Mouse (Mus musculus) small intestine, adult 2 months (tissue): Measurements from ENCODE around the gene Slc35e3. TPM values are rescaled to one million over a fixed set of nuclear protein-coding genes. Genes with fewer than 3 reads are reported as not detected.

Experiments
- H3K27ac ChIP-seq: fragments of 200-500 bp; 2 replicates; pipeline ENCODE4 v1.5.1; 2012; ENCODE audit warnings: low read depth, low read length, control low read depth, inconsistent platforms; ENCODE audit not compliant: insufficient read depth
- H3K27me3 ChIP-seq: fragments of 200-500 bp; 2 replicates; pipeline ENCODE4 v1.6.1; 2012; ENCODE audit warnings: mild to moderate bottlenecking, moderate library complexity, low read length, inconsistent platforms; ENCODE audit not compliant: control insufficient read depth, insufficient read depth
- H3K36me3 ChIP-seq: fragments of 200-500 bp; 2 replicates; pipeline ENCODE4 v1.6.1; 2012; ENCODE audit warnings: mild to moderate bottlenecking, low read length, control low read depth, inconsistent platforms; ENCODE audit not compliant: control insufficient read depth, insufficient read depth
- H3K4me1 ChIP-seq: fragments of 200-500 bp; 2 replicates; pipeline ENCODE4 v1.6.1; 2012; ENCODE audit warnings: low read length, inconsistent platforms, mixed read lengths; ENCODE audit not compliant: control insufficient read depth, insufficient read depth, insufficient read length
- H3K4me3 ChIP-seq: fragments of 200-500 bp; 2 replicates; pipeline ENCODE4 v1.5.1; 2012; ENCODE audit warnings: low read depth, mild to moderate bottlenecking, control low read depth, inconsistent platforms, low read length, moderate library complexity
- CTCF ChIP-seq: fragments of 200-500 bp; IDR thresholded peaks from 2 replicates; pipeline ENCODE4 v1.5.1; 2012; ENCODE audit warnings: low read depth, mild to moderate bottlenecking, control low read depth, inconsistent platforms, low read length, moderate library complexity, mixed read lengths; ENCODE audit not compliant: insufficient replicate concordance, insufficient read length; ENCODE audit errors: extremely low read depth
- POLR2A ChIP-seq: fragments of 200-500 bp; IDR thresholded peaks from 2 replicates; pipeline ENCODE4 v1.6.1; 2012; ENCODE audit warnings: low read depth, mild to moderate bottlenecking, control low read depth, inconsistent platforms, low read length, moderate library complexity
- WGBS: fragments of 180-500 bp; shearing (Covaris S2); methylation state at CpG from one replicate; pipeline ENCODE4 v1.1.7; 2018; 5-methylcytosine and 5-hydroxymethylcytosine counted together
- polyA plus RNA-seq: library from polyadenylated mRNA; depleted of rRNA; stranded (reverse); fragments of >200 nt; gene quantifications from 2 replicates; pipeline ENCODE4 v1.2.3, GENCODE M21; 2012

Slc35e3 gene
- polyA plus RNA-seq, 1 experiment: 6.2 TPM

DNA sequence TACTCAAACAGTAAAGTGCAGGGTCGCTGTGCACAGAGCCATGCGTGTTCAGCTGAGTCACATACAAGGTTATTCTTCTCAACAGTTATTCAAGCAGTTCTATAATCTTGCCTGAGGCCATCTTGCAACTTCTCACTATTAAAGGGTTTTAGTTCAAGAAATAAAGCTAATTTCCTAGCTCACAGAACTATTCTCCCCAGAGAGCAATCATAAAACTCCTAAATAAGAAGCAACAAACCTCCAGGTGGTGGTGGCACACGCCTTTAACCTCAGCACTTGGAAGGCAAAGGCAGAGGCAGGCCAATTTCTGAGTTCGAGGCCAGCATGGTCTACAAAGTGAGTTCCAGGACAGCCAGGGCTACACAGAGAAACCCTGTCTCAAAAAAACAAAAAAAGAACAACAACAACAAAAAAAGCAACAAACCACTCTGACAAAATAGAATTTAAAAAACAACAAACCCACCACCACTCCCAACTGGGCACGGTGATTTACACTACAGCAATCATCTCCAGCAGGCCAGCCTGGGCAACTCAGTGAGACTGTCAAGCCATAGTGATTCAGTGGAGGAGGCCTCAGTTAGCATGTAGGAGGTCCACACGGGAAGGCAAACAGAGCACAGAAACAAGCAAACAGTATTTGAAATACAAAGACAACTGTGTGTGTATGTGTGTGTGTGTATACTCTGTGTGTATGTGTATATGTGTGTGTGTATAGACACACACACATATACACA, 49.2 kb downstream of the Slc35e3 start:
- no peak for TF ChIP-seq CTCF
- no peak for TF ChIP-seq POLR2A
- 92% methylated on average over 6 of the region's 6 CpGs for WGBS

DNA sequence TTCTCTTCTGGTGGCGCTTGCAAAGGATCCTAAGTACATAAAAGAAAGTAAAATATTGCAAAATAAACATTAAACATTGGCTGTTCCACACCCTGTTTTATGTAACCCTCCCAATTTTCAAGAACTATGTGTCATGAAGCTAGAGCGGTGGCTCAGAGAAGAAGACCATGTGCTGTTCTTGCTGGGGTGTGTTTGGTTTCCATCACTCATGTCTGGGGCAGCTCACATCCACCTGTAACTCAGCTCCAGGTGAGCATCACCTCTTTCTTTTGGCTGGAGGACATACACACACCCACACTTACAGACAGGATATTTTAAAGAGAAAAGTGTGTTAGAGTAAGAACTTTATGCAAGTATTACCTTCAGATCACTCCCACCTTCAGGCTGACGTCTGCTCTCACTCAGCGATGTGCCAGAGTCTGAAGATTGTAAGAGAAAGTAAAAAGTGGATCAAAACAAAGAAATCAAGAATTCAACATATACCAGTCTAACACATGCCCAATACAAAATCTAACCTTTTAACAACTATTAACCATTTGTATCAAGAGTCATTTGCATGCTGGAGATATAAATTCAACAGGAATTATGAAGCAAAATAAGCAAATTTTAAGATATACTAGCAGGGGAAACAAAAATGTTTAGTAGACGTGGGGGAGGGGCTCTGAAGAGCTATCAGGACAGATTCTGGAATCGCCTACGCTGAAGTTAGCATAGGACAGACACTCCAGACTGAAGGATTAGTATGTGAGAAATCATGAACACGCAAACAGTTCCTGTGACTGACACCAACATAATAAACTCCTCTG, 49.9 kb downstream of the Slc35e3 start:
- no peak for TF ChIP-seq POLR2A
- no peak for TF ChIP-seq CTCF
- Histone ChIP-seq H3K4me3 (no peak overlapping the region), H3K27me3 (no peaks in the 10 kb centered on the region), H3K27ac (no peak overlapping the region), H3K4me1 (no peaks in the 10 kb centered on the region), H3K36me3 (peaks cover 77% of the 10 kb centered on the region)
- WGBS: 88% methylated on average over 8 of the region's 8 CpGs

More for the DNA sequence above, 49.2 kb downstream of the Slc35e3 start:
- Histone ChIP-seq H3K4me1 (no peaks in the 10 kb centered on the region), H3K4me3 (no peak overlapping the region), H3K27me3 (no peaks in the 10 kb centered on the region), H3K27ac (no peak overlapping the region), H3K36me3 (peaks cover 79% of the 10 kb centered on the region)

DNA sequence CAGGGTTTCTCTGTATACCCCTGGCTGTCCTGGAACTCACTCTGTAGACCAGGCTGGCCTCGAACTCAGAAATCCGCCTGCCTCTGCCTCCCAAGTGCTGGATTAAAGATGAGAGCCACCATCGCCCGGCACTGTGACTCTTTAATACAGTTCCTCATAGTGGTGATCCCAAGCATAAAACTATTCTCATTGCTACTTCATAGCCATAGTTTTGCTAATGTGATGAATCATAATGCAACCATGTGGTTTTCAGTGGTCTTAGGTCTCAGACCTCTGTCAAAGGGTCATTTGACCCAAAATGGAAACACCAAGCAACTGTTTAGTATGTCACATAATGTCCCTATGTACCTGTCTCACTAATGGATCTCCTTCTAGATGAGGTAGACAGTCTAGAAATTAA, 50.6 kb downstream of the Slc35e3 start:
- peaks cover 78% of the 10 kb centered on the region for H3K36me3 ChIP-seq
- TF ChIP-seq CTCF: no peak
- TF ChIP-seq POLR2A: no peak
- H3K4me3 ChIP-seq: no peak overlapping the region
- 94% methylated on average over 4 of the region's 4 CpGs for WGBS
- no peaks in the 10 kb centered on the region for H3K4me1 ChIP-seq
- H3K27me3 ChIP-seq: no peaks in the 10 kb centered on the region
- H3K27ac ChIP-seq: no peak overlapping the region

DNA sequence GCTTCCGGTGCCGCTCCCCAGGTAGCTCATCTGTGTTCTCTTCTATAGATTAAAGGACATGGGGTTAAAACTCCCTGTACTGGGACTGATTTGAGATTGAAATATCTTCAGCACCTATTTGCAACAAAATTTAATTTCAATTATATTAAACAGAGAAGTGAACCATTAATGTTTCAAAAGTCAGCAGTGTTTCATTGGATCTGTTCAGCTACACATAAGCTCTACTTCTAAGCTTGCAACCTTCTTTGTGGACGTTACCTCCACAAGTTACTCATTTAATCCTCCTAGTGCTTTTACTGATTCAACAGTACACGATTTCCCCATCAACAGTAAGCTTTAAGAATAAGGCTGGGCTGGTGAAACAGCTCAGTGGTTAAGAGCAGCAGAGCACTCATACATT, 51.1 kb downstream of the Slc35e3 start:
- WGBS: 95% methylated on average over 4 of the region's 4 CpGs

DNA sequence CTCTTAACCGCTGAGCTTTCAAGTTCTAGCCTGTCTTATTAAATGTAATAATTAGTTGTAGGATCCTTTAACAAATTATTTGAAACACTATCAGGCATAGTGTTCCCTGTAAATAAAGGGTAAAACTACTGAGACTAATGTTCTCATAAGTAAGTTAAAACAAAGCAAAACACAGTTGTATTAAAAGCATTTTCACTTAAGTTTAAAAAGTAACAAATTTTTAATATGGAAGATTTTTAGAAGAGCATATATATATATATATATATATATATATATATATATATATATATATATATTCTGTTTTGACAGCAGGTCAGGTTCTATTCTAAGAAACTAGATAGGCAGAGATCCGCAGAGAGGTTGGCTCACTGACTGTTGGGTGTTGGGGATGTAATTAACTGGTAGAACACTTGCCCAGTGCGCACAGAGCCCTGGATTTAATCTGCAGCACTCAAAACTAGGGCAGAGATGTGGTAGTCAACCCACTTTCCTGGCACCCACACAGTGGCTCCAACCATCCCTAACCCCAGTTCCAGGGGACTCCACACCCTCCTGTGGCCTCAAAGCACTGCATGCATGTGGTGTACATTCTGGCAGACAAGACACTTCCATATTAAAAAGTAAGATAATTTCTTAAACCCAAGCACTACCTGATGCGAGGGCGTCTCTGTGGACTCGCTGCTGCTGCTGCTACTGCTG, 51.8 kb downstream of the Slc35e3 start:
- Histone ChIP-seq H3K36me3 (peaks cover 76% of the 10 kb centered on the region), H3K4me3 (no peak overlapping the region), H3K4me1 (no peaks in the 10 kb centered on the region), H3K27me3 (no peaks in the 10 kb centered on the region), H3K27ac (no peak overlapping the region)
- WGBS: 96% methylated on average over 6 of the region's 6 CpGs
- TF ChIP-seq POLR2A (no peak), CTCF (no peak)

More for the DNA sequence above, 51.1 kb downstream of the Slc35e3 start:
- H3K4me1 ChIP-seq: no peaks in the 10 kb centered on the region
- H3K36me3 ChIP-seq: peaks cover 80% of the 10 kb centered on the region
- no peaks in the 10 kb centered on the region for H3K27me3 ChIP-seq
- TF ChIP-seq POLR2A: no peak
- no peak for TF ChIP-seq CTCF
- H3K4me3 ChIP-seq: no peak overlapping the region
- H3K27ac ChIP-seq: no peak overlapping the region

DNA sequence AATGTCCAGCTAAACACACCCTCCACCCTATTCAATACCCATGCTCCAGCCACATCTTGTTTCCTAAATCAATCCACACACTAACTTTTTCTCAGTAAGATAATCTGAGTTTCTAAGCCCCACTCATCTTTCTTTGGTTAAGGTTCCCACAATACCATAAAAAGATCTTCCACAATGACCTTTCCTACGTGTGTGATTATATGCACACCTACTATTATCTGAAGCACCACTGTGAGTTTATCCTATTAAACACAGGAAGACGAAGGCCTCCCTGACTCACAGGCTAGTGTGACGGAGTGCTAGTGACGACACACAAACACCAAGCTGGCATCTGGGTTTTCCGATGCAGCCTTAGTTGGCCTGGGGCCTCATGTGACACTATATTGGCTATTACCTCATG, 53.2 kb downstream of the Slc35e3 start:
- no peaks in the 10 kb centered on the region for H3K4me1 ChIP-seq
- no peaks in the 10 kb centered on the region for H3K27me3 ChIP-seq
- WGBS: 95% methylated on average over 5 of the region's 5 CpGs
- no peak overlapping the region for H3K4me3 ChIP-seq
- no peak for TF ChIP-seq POLR2A
- TF ChIP-seq CTCF: no peak
- peaks cover 69% of the 10 kb centered on the region for H3K36me3 ChIP-seq
- H3K27ac ChIP-seq: no peak overlapping the region

DNA sequence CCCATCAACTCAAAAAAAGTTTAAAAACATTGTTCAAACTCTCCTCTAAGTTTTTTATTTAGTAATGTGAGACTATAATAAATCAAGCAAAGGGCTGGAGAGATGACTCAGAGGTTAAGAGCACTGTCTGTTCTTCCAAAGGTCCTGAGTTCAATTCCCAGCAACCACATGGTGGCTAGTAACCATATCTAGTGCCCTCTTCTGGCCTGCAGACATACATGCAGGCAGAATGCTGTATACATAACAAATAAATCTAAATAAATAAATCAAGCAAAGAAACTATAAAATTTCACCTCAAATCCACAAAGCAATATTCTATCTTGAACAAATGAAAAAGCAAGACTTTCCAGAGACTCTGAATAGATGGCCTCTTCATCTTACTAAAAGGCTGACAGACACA, 54.0 kb downstream of the Slc35e3 start:
- TF ChIP-seq CTCF: no peak
- TF ChIP-seq POLR2A: no peak

More for the DNA sequence above, 54.0 kb downstream of the Slc35e3 start:
- Histone ChIP-seq H3K27ac (no peak overlapping the region), H3K27me3 (no peaks in the 10 kb centered on the region), H3K4me1 (no peaks in the 10 kb centered on the region), H3K36me3 (peaks cover 62% of the 10 kb centered on the region), H3K4me3 (no peak overlapping the region)
